Mouse (Mus musculus): ENCODE measurements around the gene Hoxa10.

Hoxa10 gene

GRCm38 (mm10) chr6:52203371-52204049 is 37.1 kb downstream of the Hoxa10 start:
- peak; percentile 71 for DNase-seq

- DNase-seq = no peak
Observed at GRCm38 (mm10) chr6:52203121-52203370, 37.6 kb downstream of the Hoxa10 start.

- peak; percentile 43 for DNase-seq
Observed at GRCm38 (mm10) chr6:52202362-52203120, 38.1 kb downstream of the Hoxa10 start.

GRCm38 (mm10) chr6:52201269-52201668 is 39.4 kb downstream of the Hoxa10 start:
- DNase-seq = no peak

- DNase-seq = no peak
Observed at GRCm38 (mm10) chr6:52200751-52201250, 39.9 kb downstream of the Hoxa10 start.

- peak; percentile 21 for DNase-seq
Observed at GRCm38 (mm10) chr6:52200073-52200750, 40.4 kb downstream of the Hoxa10 start.

GRCm38 (mm10) chr6:52197271-52197670 is 43.4 kb downstream of the Hoxa10 start:
- DNase-seq = peak; percentile 67

- DNase-seq = peak; percentile 8
Observed at GRCm38 (mm10) chr6:52196811-52197210, 43.8 kb downstream of the Hoxa10 start.

- peak; percentile 45 for DNase-seq
Observed at GRCm38 (mm10) chr6:52194690-52195089, 46.0 kb downstream of the Hoxa10 start.

GRCm38 (mm10) chr6:52191860-52192550 is 48.6 kb downstream of the Hoxa10 start:
- peak; percentile 91 for DNase-seq

- DNase-seq = peak; percentile 44
Observed at GRCm38 (mm10) chr6:52190906-52191810, 49.5 kb downstream of the Hoxa10 start, which contains the start of gene Hoxa4. TSS of gene Hoxa4 (minus strand) at chr6:52191753.

- no peak for DNase-seq
Observed at GRCm38 (mm10) chr6:52190410-52190809, 50.2 kb downstream of the Hoxa10 start.

GRCm38 (mm10) chr6:52189909-52190308 is 50.7 kb downstream of the Hoxa10 start:
- peak; percentile 47 for DNase-seq

- DNase-seq = peak; percentile 54
Observed at GRCm38 (mm10) chr6:52189172-52189591, 51.5 kb downstream of the Hoxa10 start.

- DNase-seq = no peak
Observed at GRCm38 (mm10) chr6:52186500-52186899, 54.2 kb downstream of the Hoxa10 start.

- DNase-seq = peak; percentile 37
Observed at GRCm38 (mm10) chr6:52185834-52186233, 54.8 kb downstream of the Hoxa10 start.

- DNase-seq = peak; percentile 44
Observed at GRCm38 (mm10) chr6:52185222-52185621, 55.4 kb downstream of the Hoxa10 start.

- peak; percentile 33 for DNase-seq
Observed at GRCm38 (mm10) chr6:52184668-52185067, 56.0 kb downstream of the Hoxa10 start.

GRCm38 (mm10) chr6:52183311-52184080 is 57.2 kb downstream of the Hoxa10 start:
- peak; percentile 73 for DNase-seq

GRCm38 (mm10) chr6:52182793-52183192 is 57.9 kb downstream of the Hoxa10 start:
- no peak for DNase-seq

GRCm38 (mm10) chr6:52182030-52182429 is 58.6 kb downstream of the Hoxa10 start:
- DNase-seq = peak; percentile 41

Data from kidney, adult 18-20 months (tissue).